Mouse (Mus musculus) R1 (cell line): Measurements from ENCODE around the gene Emc9.

Experiments used
- DNase-seq: peaks from one replicate; pipeline ENCODE4 v3.0.0-alpha.2; 2018; ENCODE audit warnings: low read depth, low spot score

The Emc9 gene

GRCm38 (mm10) chr14:55584702-55585565 is at the start of gene Emc9:
TSS of gene Emc9 (minus strand) at chr14:55585302.
- peak; percentile 92 for DNase-seq

DNA sequence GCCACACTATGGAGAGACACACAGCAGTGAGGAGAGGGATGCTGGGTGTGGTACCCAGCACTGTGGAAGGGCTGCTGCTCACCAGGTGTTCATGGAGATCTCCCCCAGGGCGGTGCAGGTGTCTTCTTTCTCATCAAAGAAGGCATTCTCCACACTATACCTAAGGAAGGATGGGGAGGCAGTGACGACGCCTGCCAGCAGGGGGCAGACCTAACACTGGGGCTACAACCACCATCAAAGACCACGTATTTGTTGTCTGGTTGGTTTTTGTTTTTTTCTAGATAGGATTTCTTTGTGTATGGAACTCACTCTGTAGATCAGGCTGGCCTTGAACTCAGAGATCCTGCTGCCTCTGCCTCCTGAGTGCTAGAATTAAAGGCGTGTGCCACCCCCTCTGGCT is 44.2 kb upstream of the Emc9 start:
- peak; percentile 53 for DNase-seq

GRCm38 (mm10) chr14:55628077-55628827 is 43.1 kb upstream of the Emc9 start:
- no peak for DNase-seq

- DNase-seq, result no peak
These were observed 33.5 kb upstream of the Emc9 start for GRCm38 (mm10) chr14:55618486-55619195.

- peak; percentile 98 for DNase-seq
These were observed 32.7 kb upstream of the Emc9 start, which contains the start of gene Rec8 for GRCm38 (mm10) chr14:55617822-55618221. TSS of gene Rec8 (plus strand) at chr14:55618037.

DNA sequence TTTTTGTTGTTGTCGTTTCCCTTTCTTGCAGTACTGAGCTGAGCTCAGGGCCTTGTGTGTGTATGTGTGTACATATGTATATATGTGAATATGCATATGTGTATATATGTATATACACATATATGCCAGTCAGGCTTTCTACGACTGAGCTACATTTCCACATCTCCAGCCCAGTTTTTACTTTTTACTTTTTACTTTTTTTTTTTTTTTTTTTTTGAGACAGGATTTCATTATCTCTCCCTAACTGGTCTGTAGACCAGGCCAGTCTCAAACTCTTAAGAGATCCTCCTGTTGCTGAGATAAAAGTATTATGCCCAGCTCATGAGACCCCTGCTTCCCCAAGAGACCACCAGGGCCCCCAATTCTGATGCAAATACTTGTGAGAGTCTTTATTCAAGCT is 31.7 kb upstream of the Emc9 start:
- no peak for DNase-seq

DNA sequence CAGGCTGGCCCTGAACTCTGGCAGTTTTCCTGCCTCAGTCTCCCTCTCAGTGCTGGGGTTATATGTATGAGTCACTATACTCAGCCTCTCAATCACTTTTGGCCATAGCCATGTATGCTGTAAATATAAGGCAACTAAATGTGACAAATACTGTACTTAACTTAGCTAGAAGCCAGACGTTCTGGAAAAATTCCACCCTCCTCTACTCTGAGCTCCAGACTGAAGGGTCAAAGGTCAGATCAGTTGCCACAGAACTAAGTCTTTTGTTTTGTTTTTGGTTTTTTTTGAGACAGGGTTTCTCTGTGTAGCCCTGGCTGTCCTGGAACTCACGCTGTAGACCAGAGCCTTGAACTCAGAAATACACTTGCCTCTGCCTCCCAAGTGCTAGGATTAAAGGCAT is 30.8 kb upstream of the Emc9 start:
- no peak for DNase-seq

GRCm38 (mm10) chr14:55614565-55615178 is 29.6 kb upstream of the Emc9 start:
- no peak for DNase-seq

DNA sequence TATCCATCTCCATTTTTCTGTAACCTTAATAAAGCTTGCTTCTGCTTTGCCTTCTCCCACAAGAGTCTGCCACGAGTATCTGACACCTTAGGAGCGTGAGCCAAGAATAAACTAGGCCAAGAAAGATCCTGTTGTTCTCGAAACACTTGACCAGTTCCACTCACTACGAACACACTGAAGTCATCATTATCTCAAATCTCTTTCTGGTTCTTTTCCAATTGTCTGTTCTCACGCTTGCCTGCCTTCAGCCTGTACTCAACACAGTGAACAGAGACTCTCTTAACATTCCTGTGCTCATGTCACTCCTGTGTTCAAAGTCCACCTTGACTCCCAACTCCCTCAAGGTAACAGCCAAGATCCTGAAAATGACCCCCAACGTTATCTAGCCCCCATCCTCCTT is 28.2 kb upstream of the Emc9 start:
- DNase-seq, result no peak

GRCm38 (mm10) chr14:55608339-55608738 is 23.2 kb upstream of the Emc9 start:
- DNase-seq, result no peak

DNA sequence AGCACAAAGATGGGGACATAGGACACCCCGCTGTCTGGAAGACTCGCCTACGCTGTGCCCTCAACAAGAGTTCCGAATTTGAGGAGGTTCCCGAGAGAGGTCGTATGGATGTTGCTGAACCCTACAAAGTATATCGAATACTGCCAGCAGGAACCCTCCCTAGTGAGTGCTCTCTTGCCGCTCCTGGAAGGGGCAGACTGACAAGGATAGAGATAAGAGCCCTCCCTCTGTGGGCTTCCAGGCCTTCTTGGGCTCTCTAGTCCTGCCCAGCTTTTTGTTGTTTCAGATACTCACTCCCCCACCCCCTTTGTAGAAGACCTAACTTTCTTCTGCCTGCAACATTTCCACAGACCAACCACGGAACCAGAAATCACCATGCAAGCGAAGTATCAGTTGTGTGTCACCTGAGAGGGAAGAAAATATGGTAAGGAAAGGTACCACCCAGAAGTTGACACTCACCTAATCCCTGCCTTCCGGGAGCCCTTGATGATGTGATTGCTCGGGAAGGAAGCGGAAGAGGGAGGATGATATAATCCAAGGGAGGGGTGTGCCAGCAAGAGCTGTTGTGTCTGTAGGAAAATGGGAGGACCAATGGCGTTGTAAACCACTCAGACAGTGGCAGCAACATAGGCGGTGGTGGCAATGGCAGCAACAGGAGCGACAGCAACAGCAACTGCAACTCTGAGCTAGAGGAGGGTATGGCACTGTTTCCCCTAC is 20.8 kb upstream of the Emc9 start:
- peak; percentile 54 for DNase-seq

DNA sequence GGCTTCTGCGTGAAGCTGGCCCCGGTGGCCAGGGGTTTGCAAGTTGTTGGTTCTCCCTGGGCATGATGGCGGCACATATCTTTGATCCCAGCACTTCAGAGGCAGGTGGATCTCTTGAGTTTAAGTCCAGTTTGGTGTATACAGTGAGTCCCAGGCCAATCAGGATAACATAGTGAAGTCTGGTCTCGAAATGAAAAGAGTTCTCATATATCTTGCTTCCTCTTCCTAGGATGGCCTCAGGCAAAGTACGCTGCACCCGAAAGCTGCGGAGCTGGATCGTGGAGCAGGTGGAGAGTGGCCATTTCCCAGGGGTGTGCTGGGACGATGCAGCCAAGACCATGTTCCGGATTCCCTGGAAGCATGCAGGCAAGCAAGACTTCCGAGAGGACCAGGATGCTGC is 19.7 kb upstream of the Emc9 start:
- no peak for DNase-seq

GRCm38 (mm10) chr14:55603633-55604576 is 18.8 kb upstream of the Emc9 start:
- DNase-seq, result peak; percentile 99

DNA sequence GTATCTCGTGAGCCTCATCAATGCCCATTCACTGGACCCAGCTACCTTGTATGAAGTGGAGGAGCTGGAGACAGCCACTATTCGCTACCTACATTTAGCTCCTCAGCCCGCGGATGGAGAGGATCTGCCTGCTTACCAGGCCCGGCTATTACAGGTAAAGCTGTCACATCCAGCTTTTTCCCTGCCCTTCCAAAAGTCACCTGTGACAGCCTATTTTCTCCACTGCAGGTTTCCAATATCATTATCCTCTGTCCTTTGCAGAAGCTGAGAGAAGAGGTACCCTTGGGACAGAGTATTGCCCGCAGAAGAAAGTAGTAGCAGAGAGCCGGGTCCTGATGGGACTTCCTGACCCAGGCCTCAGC is 18.1 kb upstream of the Emc9 start, which contains the start of gene Irf9:
Gene Irf9, plus strand, starts transcription at position 301 of the 362 bp plus-strand sequence.
- DNase-seq, result no peak

- no peak for DNase-seq
These were observed 13.7 kb upstream of the Emc9 start for GRCm38 (mm10) chr14:55598521-55599390.

DNA sequence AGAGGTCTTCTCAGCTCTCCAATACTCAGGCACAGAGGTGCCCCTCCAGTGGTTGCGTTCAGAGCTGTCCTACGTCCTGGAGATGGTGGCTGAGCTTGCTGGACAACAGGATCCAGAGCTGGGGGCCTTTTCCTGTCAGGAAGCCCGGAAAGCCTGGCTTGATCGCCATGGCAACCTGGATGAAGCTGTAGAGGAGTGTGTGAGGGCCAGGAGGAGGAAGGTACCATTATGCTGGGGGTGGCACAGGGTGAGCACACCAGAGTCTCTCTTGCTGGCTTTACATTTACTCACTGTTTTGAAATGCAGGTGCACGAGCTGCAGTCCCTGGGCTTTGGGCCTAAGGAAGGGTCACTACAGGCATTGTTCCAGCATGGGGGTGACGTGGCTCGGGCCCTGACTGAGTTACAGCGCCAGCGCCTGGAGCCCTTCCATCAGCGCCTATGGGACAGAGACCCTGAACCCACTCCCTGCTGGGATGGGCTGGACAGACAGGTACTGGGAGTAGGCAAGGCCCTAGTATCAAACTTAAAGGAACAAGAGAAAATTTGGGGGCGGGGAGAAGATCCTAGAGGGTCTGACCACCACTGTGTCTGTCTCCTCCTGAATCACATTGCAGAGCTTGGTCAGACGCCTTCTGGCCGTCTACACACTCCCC is 11.1 kb upstream of the Emc9 start:
- no peak for DNase-seq

DNA sequence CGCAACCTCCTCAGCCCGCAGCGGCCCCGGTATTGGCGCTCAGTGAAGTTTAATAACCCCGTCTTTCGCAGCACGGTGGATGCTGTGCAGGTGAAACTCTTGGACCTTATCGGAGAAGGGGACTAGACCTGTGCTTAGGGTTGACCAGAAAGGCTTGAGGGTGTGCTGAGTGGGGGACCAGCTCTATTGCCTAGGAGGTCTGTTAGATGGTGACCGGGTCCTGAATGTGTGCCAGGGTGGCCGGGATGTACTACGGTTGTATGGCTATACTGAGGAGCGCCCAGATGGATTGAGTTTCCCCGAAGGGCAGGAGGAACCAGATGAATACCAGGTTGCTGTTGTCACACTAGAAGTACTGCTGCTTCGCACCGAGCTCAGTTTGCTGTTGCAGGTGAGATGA is 7.1 kb upstream of the Emc9 start:
- no peak for DNase-seq

DNA sequence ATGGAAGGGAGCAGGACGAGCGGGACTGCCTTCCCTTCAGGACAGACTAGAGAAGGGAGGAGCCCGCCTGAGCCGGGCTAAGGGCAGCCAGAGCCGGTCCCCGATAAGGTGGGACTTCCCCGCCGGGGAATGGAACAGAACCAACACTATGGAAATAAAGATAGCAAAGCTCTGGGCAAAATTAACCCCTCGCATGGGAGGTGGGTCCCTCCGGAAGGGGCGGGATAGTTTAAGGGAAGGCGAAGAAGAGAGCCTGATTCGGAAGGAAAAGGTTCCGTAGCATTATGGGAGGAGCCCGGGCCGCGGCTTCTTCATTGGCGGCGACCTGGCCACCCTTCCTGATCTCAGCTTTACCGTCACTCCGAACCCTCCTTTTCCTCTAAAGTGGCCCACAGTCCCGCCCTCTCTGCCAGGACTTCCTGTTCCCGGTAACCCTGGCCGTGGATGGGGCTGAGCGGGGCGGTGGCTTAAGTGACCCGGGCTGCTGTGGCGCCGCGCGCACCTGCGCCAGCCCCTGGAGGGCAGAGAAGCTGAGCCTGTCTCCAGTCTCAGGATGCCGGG is 6.3 kb upstream of the Emc9 start, which contains the start of gene Rnf31:
Gene Rnf31, plus strand, starts transcription at position 378 of the 561 bp plus-strand sequence.
- DNase-seq, result peak; percentile 99
